Mouse (Mus musculus) ES-Bruce4 (cell line): ENCODE data around the gene Ppp1r14d.

Experiments used
- CTCF ChIP-seq: IDR thresholded peaks from one replicate; pipeline ENCODE4 v1.8.1; 2011; ENCODE audit warnings: low read depth, low read length
- EP300 ChIP-seq: IDR thresholded peaks from 2 replicates; pipeline ENCODE4 v1.6.1; 2011; ENCODE audit warnings: low read depth, low read length; ENCODE audit not compliant: insufficient read depth
- POLR2A ChIP-seq: IDR thresholded peaks from one replicate; pipeline ENCODE4 v1.8.1; 2011; ENCODE audit warnings: low read length; ENCODE audit not compliant: insufficient read depth

- no peak for TF ChIP-seq CTCF
- TF ChIP-seq EP300: no peak
- no peak for TF ChIP-seq POLR2A
Observed at GRCm38 (mm10) chr2:119277810-119278209, 48.1 kb upstream of the Ppp1r14d start.
